Mouse (Mus musculus) intestine, embryonic 15.5 days (tissue): ENCODE results near the gene Hist2h2ac. TPM values are rescaled to one million over a fixed set of nuclear protein-coding genes. Genes with fewer than 3 reads are reported as not detected.

Source experiments
- ATAC-seq: fragments of 200-750 bp; cut with Nextera tagmentation; 2 replicates; pipeline ENCODE4 v1.8.0; 2017; ENCODE audit warnings: moderate TSS enrichment, moderate library complexity
- H3K27ac ChIP-seq: fragments of 300-500 bp; sonication (generic); 2 replicates; pipeline ENCODE4 v1.5.1; 2015; ENCODE audit warnings: mild to moderate bottlenecking, inconsistent platforms
- H3K27me3 ChIP-seq: fragments of 300-500 bp; sonication (generic); replicated peaks from 2 replicates; pipeline ENCODE4 v1.6.1; 2015; ENCODE audit warnings: inconsistent platforms
- H3K36me3 ChIP-seq: fragments of 300-500 bp; sonication (generic); 2 replicates; pipeline ENCODE4 v1.6.1; 2015; ENCODE audit warnings: inconsistent platforms
- H3K4me1 ChIP-seq: fragments of 300-500 bp; sonication (generic); replicated peaks from 2 replicates; pipeline ENCODE4 v1.6.1; 2015; ENCODE audit warnings: inconsistent platforms
- H3K4me2 ChIP-seq: fragments of 300-500 bp; sonication (generic); replicated peaks from 2 replicates; pipeline ENCODE4 v1.6.1; 2015; ENCODE audit warnings: mild to moderate bottlenecking, inconsistent platforms
- H3K4me3 ChIP-seq: fragments of 300-500 bp; sonication (generic); replicated peaks from 2 replicates; pipeline ENCODE4 v1.5.1; 2015; ENCODE audit warnings: inconsistent platforms
- H3K9ac ChIP-seq: fragments of 300-500 bp; sonication (generic); 2 replicates; pipeline ENCODE4 v1.6.1; 2015; ENCODE audit warnings: inconsistent platforms
- H3K9me3 ChIP-seq: fragments of 300-500 bp; sonication (generic); 2 replicates; pipeline ENCODE4 v1.6.1; 2016; ENCODE audit warnings: inconsistent platforms
- WGBS: fragments of 180-500 bp; shearing (Covaris S2); methylation state at CpG from one replicate; pipeline ENCODE4 v1.1.7; 2015; 5-methylcytosine and 5-hydroxymethylcytosine counted together
- polyA plus RNA-seq: library from polyadenylated mRNA; unstranded; fragments of >200 nt; fragmentation: Nextera tagmentation; extraction: Ambion mirVana; gene quantifications from 2 replicates; pipeline ENCODE4 v1.2.1, GENCODE M21; 2015

Hist2h2ac gene
- polyA plus RNA-seq, 1 experiment from 2014 or later: 11.1 TPM

DNA sequence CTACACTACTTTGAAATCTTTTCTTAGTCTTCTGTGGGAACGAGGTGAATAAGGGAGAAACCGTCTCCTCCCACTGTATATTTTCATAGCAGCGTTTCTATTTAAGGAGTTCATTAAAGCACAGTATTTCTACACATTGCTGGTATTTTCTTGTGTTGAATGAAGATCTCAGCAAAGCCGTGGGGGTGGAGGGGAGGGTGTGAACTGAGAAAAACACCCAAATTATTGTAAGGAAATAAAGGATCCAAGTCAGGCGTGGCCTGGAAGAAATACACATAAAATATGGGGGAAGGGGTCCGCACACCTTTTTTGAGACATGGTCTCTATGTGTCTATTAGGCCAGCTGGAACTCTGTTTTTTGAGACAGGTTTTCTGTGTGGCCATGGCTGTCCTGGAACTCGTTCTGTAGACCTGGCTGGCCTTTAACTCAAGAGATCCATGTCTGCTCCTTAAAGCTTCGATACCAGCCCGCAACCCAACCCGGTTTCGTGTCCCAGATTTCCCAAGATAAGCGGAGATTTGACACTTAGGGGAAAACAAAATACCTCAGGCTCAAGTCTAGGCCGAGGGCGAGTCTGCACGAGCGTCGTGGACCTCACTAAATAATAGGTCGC is 49.0 kb downstream of the Hist2h2ac start:
- peak overlapping the region; percentile 78 for H3K4me3 ChIP-seq
- ATAC-seq: peak; percentile 19; the same call in 1 of the 2 replicates
- 15% methylated on average over 18 of the region's 18 CpGs for WGBS
- H3K27me3 ChIP-seq: no peaks in the 10 kb centered on the region
- peak overlapping the region; percentile 84 for H3K4me2 ChIP-seq
- H3K4me1 ChIP-seq: peaks cover 15% of the 10 kb centered on the region
- no peaks in the 10 kb centered on the region for H3K9me3 ChIP-seq
- peak overlapping the region; percentile 99 for H3K27ac ChIP-seq
- H3K36me3 ChIP-seq: peaks cover 13% of the 10 kb centered on the region
- peak overlapping the region; percentile 84 for H3K9ac ChIP-seq

- Histone ChIP-seq H3K27me3 (no peaks in the 10 kb centered on the region), H3K27ac (peak overlapping the region; percentile 42; the same call in 1 of the 2 replicates), H3K36me3 (peaks cover 7% of the 10 kb centered on the region), H3K4me1 (peaks cover 15% of the 10 kb centered on the region), H3K4me2 (peak overlapping the region; percentile 84), H3K4me3 (peak overlapping the region; percentile 78; the same call in 1 of the 2 replicates), H3K9ac (peak overlapping the region; percentile 84), H3K9me3 (no peaks in the 10 kb centered on the region)
- ATAC-seq: no peak
- WGBS: 56% methylated on average over 10 of the region's 10 CpGs
Observed at GRCm38 (mm10) chr3:96170976-96171545, 49.6 kb downstream of the Hist2h2ac start.

Other genes starting within 250 kb of the Hist2h2ac start
- 28.0 and 30.1 TPM in 2 replicates for gene Plekho1, start 224.9 kb downstream of the Hist2h2ac start, polyA plus RNA-seq
- gene Vps45, start 162.4 kb downstream of the Hist2h2ac start, polyA plus RNA-seq: 28.4 and 32.4 TPM in 2 replicates
- gene Otud7b, start 116.4 kb downstream of the Hist2h2ac start, polyA plus RNA-seq: 18.7 and 19.8 TPM in 2 replicates
- 20.0 and 20.2 TPM in 2 replicates for gene Mtmr11, start 58.9 kb downstream of the Hist2h2ac start, polyA plus RNA-seq
- 152 and 153 TPM in 2 replicates for gene Sf3b4, start 48.5 kb downstream of the Hist2h2ac start, polyA plus RNA-seq
- 6.0 and 7.4 TPM in 2 replicates for gene Sv2a, start 39.7 kb downstream of the Hist2h2ac start, polyA plus RNA-seq
- 59.5 and 60.7 TPM in 2 replicates for gene Bola1, start 1.2 kb downstream of the Hist2h2ac start, polyA plus RNA-seq
- gene Hist2h2ab, start 1.0 kb downstream of the Hist2h2ac start, polyA plus RNA-seq: 1.1 and 1.6 TPM in 2 replicates
- 5.7 and 7.1 TPM in 2 replicates for gene Hist2h2be, start 239 bp upstream of the Hist2h2ac start, polyA plus RNA-seq
- 5.8 and 6.5 TPM in 2 replicates for gene Hist2h3c2, start 18.2 kb upstream of the Hist2h2ac start, polyA plus RNA-seq
- 39.6 and 41.9 TPM in 2 replicates for gene Hist2h2aa2, start 19.4 kb upstream of the Hist2h2ac start, polyA plus RNA-seq
- 17.7 and 20.5 TPM in 2 replicates for gene Hist2h2aa1, start 24.6 kb upstream of the Hist2h2ac start, polyA plus RNA-seq
- 1.0 and 1.3 TPM in 2 replicates for gene Hist2h3c1, start 25.8 kb upstream of the Hist2h2ac start, polyA plus RNA-seq
- 10.7 and 10.9 TPM in 2 replicates for gene Hist2h4, start 42.4 kb upstream of the Hist2h2ac start, polyA plus RNA-seq
- 49.9 and 61.1 TPM in 2 replicates for gene Hist2h3b, start 47.8 kb upstream of the Hist2h2ac start, polyA plus RNA-seq
- gene Hist2h2bb, start 48.9 kb upstream of the Hist2h2ac start, polyA plus RNA-seq: 6.5 and 9.2 TPM in 2 replicates
- gene Fcgr1, start 73.1 kb upstream of the Hist2h2ac start, polyA plus RNA-seq: 2.3 and 3.0 TPM in 2 replicates
- 0.14 and 0.20 TPM in 2 replicates for gene BC107364, start 231.4 kb upstream of the Hist2h2ac start, polyA plus RNA-seq